Mouse (Mus musculus): Measurements from ENCODE around the gene Lman2l. TPM values are rescaled to one million over a fixed set of nuclear protein-coding genes. Genes with fewer than 3 reads are reported as not detected.

The Lman2l gene
- 58.4 and 62.9 TPM in 2 replicates for polyA plus RNA-seq (2016; fragmentation: Nextera tagmentation; extraction: Ambion mirVana)

- Histone ChIP-seq H3K4me3 (peak within 1 kb of the TSS; percentile 80), H3K4me1 (peaks cover 9% of the 10 kb centered on the region), H3K9me3 (no peaks in the 10 kb centered on the region), H3K27ac (replicated peaks) (peak within 1 kb of the TSS; percentile 91), H3K36me3 (replicated peaks) (peaks cover 31% of the 10 kb centered on the region), H3K27me3 (replicated peaks; ENCODE audit: low read depth, poor library complexity, severe bottlenecking) (no peaks in the 10 kb centered on the region)
- DNase-seq (ENCODE audit: low spot score): peak; percentile 98
- WGBS: under 1% methylated on average over 57 of the region's 57 CpGs
Observed at GRCm38 (mm10) chr1:36444471-36445464, at the start of gene Lman2l. Gene Lman2l, minus strand, starts transcription at chr1:36445271.

- no peaks in the 10 kb centered on the region for H3K27me3 ChIP-seq (replicated peaks; ENCODE audit: low read depth, poor library complexity, severe bottlenecking)
- WGBS: 46% methylated on average over 6 of the region's 6 CpGs
- H3K4me3 ChIP-seq: no peak overlapping the region
- H3K27ac ChIP-seq (replicated peaks): no peak overlapping the region
- no peak for DNase-seq (ENCODE audit: low spot score)
- 0 out of 2 replicates have a peak, but pooled peaks cover 3% of the 10 kb centered on the region for H3K9me3 ChIP-seq
- peaks cover 19% of the 10 kb centered on the region for H3K4me1 ChIP-seq
- H3K36me3 ChIP-seq (replicated peaks): peaks cover under 1% of the 10 kb centered on the region; the same call in 1 of the 2 replicates
Observed at GRCm38 (mm10) chr1:36493299-36493698, 48.2 kb upstream of the Lman2l start.

- 0 out of 2 replicates have a peak overlapping the region, but pooled peaks have one; percentile 57 for H3K27ac ChIP-seq (replicated peaks)
- H3K27me3 ChIP-seq (replicated peaks; ENCODE audit: low read depth, poor library complexity, severe bottlenecking): no peaks in the 10 kb centered on the region
- no peak overlapping the region for H3K4me3 ChIP-seq
- H3K9me3 ChIP-seq: 0 out of 2 replicates have a peak, but pooled peaks cover 3% of the 10 kb centered on the region
- WGBS: 43% methylated on average over 9 of the region's 9 CpGs
- no peaks in the 10 kb centered on the region for H3K36me3 ChIP-seq (replicated peaks)
- peak; percentile 59 for DNase-seq (ENCODE audit: low spot score)
- H3K4me1 ChIP-seq: peaks cover 19% of the 10 kb centered on the region
Observed at GRCm38 (mm10) chr1:36492416-36493139, 47.5 kb upstream of the Lman2l start.

DNA sequence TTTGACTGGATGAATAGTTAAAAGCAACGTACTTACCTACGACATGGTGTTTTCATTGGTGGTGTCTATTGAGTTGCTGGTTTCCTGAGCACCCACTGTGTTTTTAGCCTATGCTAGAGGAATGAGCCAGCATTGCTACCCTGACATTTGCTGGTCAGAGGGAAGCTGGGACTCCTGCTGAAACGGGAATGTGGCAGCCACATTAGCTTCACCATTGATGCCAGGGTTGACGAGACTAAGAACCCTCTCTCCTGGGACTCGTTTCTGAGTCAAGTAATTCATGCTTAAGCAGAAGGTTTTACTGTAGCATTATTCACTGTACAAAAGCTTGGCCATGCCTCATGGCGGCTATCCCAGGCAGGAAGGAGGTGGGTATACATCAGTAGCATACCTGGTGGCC, 44.6 kb upstream of the Lman2l start:
- Histone ChIP-seq H3K4me3 (no peak overlapping the region), H3K9me3 (no peaks in the 10 kb centered on the region), H3K36me3 (replicated peaks) (no peaks in the 10 kb centered on the region), H3K4me1 (peaks cover 34% of the 10 kb centered on the region), H3K27me3 (replicated peaks; ENCODE audit: low read depth, poor library complexity, severe bottlenecking) (no peaks in the 10 kb centered on the region), H3K27ac (replicated peaks) (no peak overlapping the region)
- WGBS: 78% methylated on average over 6 of the region's 6 CpGs
- DNase-seq (ENCODE audit: low spot score): no peak

GRCm38 (mm10) chr1:36487111-36487510, 42.0 kb upstream of the Lman2l start:
- Histone ChIP-seq H3K36me3 (replicated peaks) (no peaks in the 10 kb centered on the region), H3K4me1 (peaks cover 27% of the 10 kb centered on the region), H3K9me3 (no peaks in the 10 kb centered on the region), H3K4me3 (no peak overlapping the region), H3K27ac (replicated peaks) (no peak overlapping the region), H3K27me3 (replicated peaks; ENCODE audit: low read depth, poor library complexity, severe bottlenecking) (no peaks in the 10 kb centered on the region)
- WGBS: 86% methylated on average over 9 of the region's 9 CpGs
- no peak for DNase-seq (ENCODE audit: low spot score)

DNA sequence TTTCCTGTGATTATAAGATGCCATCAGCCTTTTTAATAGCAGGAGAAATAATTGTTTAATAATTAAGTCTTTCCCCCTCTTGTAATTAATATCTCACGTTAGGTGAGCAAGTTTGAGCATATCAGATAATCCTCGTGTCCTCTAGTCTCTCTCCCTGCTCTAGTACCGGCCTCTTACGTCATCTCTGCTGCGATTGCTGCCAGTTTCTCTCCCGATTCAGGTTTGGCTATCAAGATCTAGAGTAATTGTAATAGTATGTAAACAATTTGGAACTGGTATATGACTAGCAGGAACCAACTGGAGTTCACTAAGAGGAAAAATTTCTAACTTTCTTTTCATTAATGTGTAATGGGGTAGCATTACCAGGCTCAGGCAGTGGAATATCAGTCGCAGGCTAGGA, 40.0 kb upstream of the Lman2l start:
- Histone ChIP-seq H3K4me3 (no peak overlapping the region), H3K9me3 (no peaks in the 10 kb centered on the region), H3K4me1 (peaks cover 23% of the 10 kb centered on the region), H3K36me3 (replicated peaks) (no peaks in the 10 kb centered on the region), H3K27ac (replicated peaks) (no peak overlapping the region), H3K27me3 (replicated peaks; ENCODE audit: low read depth, poor library complexity, severe bottlenecking) (no peaks in the 10 kb centered on the region)
- DNase-seq (ENCODE audit: low spot score): no peak
- 87% methylated on average over 7 of the region's 7 CpGs for WGBS

- peaks cover 23% of the 10 kb centered on the region for H3K4me1 ChIP-seq
- no peak overlapping the region for H3K4me3 ChIP-seq
- H3K36me3 ChIP-seq (replicated peaks): no peaks in the 10 kb centered on the region
- no peaks in the 10 kb centered on the region for H3K27me3 ChIP-seq (replicated peaks; ENCODE audit: low read depth, poor library complexity, severe bottlenecking)
- no peaks in the 10 kb centered on the region for H3K9me3 ChIP-seq
- DNase-seq (ENCODE audit: low spot score): no peak
- no peak overlapping the region for H3K27ac ChIP-seq (replicated peaks)
- 42% methylated on average over 4 of the region's 4 CpGs for WGBS
Observed at GRCm38 (mm10) chr1:36483825-36484224, 38.8 kb upstream of the Lman2l start.

GRCm38 (mm10) chr1:36479903-36480899, 35.1 kb upstream of the Lman2l start:
- peaks cover 35% of the 10 kb centered on the region for H3K4me1 ChIP-seq
- H3K4me3 ChIP-seq: no peak overlapping the region
- H3K9me3 ChIP-seq: no peaks in the 10 kb centered on the region
- no peaks in the 10 kb centered on the region for H3K27me3 ChIP-seq (replicated peaks; ENCODE audit: low read depth, poor library complexity, severe bottlenecking)
- 90% methylated on average over 12 of the region's 12 CpGs for WGBS
- H3K36me3 ChIP-seq (replicated peaks): peaks cover 2% of the 10 kb centered on the region; the same call in 1 of the 2 replicates
- H3K27ac ChIP-seq (replicated peaks): no peak overlapping the region
- no peak for DNase-seq (ENCODE audit: low spot score)

DNA sequence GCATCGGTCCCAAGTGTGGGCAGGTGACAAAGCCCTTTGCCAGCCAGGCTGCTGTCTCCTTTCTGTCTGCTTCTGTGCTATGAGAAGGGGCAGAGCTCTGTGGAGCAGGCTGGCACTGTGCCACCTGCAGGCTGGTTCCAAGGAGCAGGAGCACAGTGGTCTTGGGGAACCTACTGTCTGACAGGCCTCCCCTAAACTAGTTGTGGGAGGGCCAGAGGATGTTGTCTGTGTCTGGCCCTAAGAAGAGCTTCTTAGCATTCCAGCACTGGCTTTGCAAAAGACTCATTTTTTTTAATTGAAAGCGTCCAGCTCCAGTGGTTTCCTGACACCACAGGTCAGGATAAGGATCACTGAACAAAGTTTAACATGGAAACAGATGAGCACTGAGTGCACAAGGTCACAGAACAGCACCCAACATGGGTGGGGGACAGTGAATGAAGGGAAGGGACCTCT, 33.3 kb upstream of the Lman2l start:
- Histone ChIP-seq H3K9me3 (no peaks in the 10 kb centered on the region), H3K4me3 (no peak overlapping the region), H3K27me3 (replicated peaks; ENCODE audit: low read depth, poor library complexity, severe bottlenecking) (no peaks in the 10 kb centered on the region), H3K27ac (replicated peaks) (no peak overlapping the region), H3K36me3 (replicated peaks) (peaks cover 2% of the 10 kb centered on the region; the same call in 1 of the 2 replicates), H3K4me1 (peaks cover 52% of the 10 kb centered on the region)
- 69% methylated on average over 2 of the region's 2 CpGs for whole genome bisulfite sequencing
- no peak for DNase-seq (ENCODE audit: low spot score)

DNA sequence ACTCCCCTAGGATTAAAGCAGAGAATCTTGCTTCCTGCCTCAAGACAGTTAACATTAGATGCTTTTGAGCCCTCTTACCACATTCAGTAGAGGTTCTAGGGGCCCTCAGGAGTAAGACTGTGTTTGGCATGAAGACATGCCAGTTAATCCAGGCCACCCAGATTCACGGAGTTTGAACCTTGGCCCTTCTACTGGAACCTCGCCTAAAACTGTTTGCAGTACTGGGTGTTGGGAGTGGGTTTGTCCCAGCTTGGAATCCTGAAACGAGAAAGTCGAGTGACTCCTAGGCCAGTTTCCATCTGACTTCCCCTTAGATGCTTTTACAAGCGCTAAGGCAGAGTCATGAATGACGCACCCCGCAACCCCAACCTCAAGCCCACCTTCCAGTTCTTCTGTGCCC, 31.4 kb upstream of the Lman2l start:
- Histone ChIP-seq H3K27me3 (replicated peaks; ENCODE audit: low read depth, poor library complexity, severe bottlenecking) (no peaks in the 10 kb centered on the region), H3K4me1 (peaks cover 62% of the 10 kb centered on the region), H3K9me3 (no peaks in the 10 kb centered on the region), H3K36me3 (replicated peaks) (peaks cover 2% of the 10 kb centered on the region; the same call in 1 of the 2 replicates), H3K4me3 (peak overlapping the region; percentile 40; the same call in 1 of the 2 replicates), H3K27ac (replicated peaks) (no peak overlapping the region; the same call in 1 of the 2 replicates)
- 85% methylated on average over 7 of the region's 7 CpGs for WGBS
- no peak for DNase-seq (ENCODE audit: low spot score)

DNA sequence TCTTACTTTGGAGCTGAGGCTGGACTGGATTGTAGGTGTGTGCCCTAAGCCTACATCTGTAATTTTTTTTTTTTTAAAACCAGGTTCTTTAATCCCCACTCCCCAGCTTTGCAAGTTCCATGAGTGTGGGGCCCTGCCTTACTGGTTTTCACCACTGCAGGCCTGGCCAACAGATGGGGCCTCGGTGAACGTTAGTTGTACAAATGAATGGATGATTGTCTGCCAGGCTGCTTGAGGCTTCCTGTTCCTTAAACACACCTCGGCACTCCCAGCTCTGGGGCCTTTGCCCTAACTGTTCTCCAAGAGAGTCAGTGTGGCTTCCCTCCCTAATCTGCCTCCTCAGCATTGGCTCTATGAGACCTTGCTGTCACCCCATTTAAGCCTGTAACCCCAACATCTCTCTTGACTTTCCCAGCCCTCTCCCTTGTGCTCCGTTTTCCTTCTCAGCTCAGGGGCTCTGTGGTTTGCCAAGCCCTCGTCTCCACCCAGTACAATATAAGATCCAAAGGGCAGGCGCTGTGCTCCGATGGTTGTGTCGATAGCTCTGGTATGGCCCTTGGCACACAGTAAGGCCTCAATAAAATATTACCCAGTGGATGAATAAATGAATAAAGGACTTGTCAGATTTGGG, 30.5 kb upstream of the Lman2l start:
- WGBS: 42% methylated on average over 8 of the region's 8 CpGs
- peak; percentile 49 for DNase-seq (ENCODE audit: low spot score)
- peak overlapping the region; percentile 66 for H3K27ac ChIP-seq (replicated peaks)
- peaks cover 66% of the 10 kb centered on the region for H3K4me1 ChIP-seq
- H3K4me3 ChIP-seq: peak overlapping the region; percentile 40
- H3K36me3 ChIP-seq (replicated peaks): peaks cover 2% of the 10 kb centered on the region; the same call in 1 of the 2 replicates
- H3K9me3 ChIP-seq: no peaks in the 10 kb centered on the region
- no peaks in the 10 kb centered on the region for H3K27me3 ChIP-seq (replicated peaks; ENCODE audit: low read depth, poor library complexity, severe bottlenecking)

Data from embryonic facial prominence, embryonic 10.5 days (tissue).